Mouse (Mus musculus) forebrain, embryonic 15.5 days (tissue): ENCODE data around the gene Cars. TPM values are rescaled to one million over a fixed set of nuclear protein-coding genes. Genes with fewer than 3 reads are reported as not detected.
"Not testable (repeated sequence)": the region's sequence is repeated elsewhere in the genome, so short reads cannot be mapped to it uniquely, and the experiment has no call there.

ENCODE experiments used
- ATAC-seq: fragments of 200-750 bp; cut with Nextera tagmentation; replicated peaks from 2 replicates; pipeline ENCODE4 v1.8.0; 2017; ENCODE audit warnings: mild to moderate bottlenecking, moderate TSS enrichment, moderate library complexity
- H3K27ac ChIP-seq: fragments of 300-500 bp; sonication (generic); replicated peaks from 2 replicates; pipeline ENCODE4 v1.5.1; 2015; ENCODE audit warnings: mild to moderate bottlenecking, inconsistent platforms
- H3K27me3 ChIP-seq: fragments of 300-500 bp; sonication (generic); 2 replicates; pipeline ENCODE4 v1.6.1; 2015; ENCODE audit warnings: inconsistent platforms
- H3K36me3 ChIP-seq: fragments of 300-500 bp; sonication (generic); 2 replicates; pipeline ENCODE4 v1.6.1; 2015; ENCODE audit warnings: mild to moderate bottlenecking, inconsistent platforms
- H3K4me1 ChIP-seq: fragments of 300-500 bp; sonication (generic); 2 replicates; pipeline ENCODE4 v1.6.1; 2015; ENCODE audit warnings: inconsistent platforms
- H3K4me2 ChIP-seq: fragments of 300-500 bp; sonication (generic); replicated peaks from 2 replicates; pipeline ENCODE4 v1.6.1; 2015; ENCODE audit warnings: mild to moderate bottlenecking, inconsistent platforms
- H3K4me3 ChIP-seq: fragments of 300-500 bp; sonication (generic); 2 replicates; pipeline ENCODE4 v1.5.1; 2015; ENCODE audit warnings: mild to moderate bottlenecking, inconsistent platforms
- H3K9ac ChIP-seq: fragments of 300-500 bp; sonication (generic); replicated peaks from 2 replicates; pipeline ENCODE4 v1.6.1; 2015; ENCODE audit warnings: mild to moderate bottlenecking, inconsistent platforms
- H3K9me3 ChIP-seq: fragments of 300-500 bp; sonication (generic); 2 replicates; pipeline ENCODE4 v1.6.1; 2016; ENCODE audit warnings: inconsistent platforms
- WGBS: fragments of 180-500 bp; shearing (Covaris S2); methylation state at CpG from one replicate; pipeline ENCODE4 v1.1.7; 2015; ENCODE audit warnings: mixed read lengths; 5-methylcytosine and 5-hydroxymethylcytosine counted together
- polyA plus RNA-seq: library from polyadenylated mRNA; unstranded; fragments of >200 nt; fragmentation: Nextera tagmentation; extraction: Ambion mirVana; gene quantifications from 2 replicates; pipeline ENCODE4 v1.2.1, GENCODE M21; 2015

The Cars gene
- 70.1 and 73.0 TPM in 2 replicates for polyA plus RNA-seq

GRCm38 (mm10) chr7:143599428-143600230 is at the start of gene Cars:
Gene Cars (minus strand): TSS chr7:143600090.
- peak within 1 kb of the TSS; percentile 74 for H3K27ac ChIP-seq
- peak within 1 kb of the TSS; percentile 97 for H3K9ac ChIP-seq
- H3K36me3 ChIP-seq, result no peaks in the 10 kb centered on the region
- no peaks in the 10 kb centered on the region for H3K27me3 ChIP-seq
- H3K9me3 ChIP-seq, result no peaks in the 10 kb centered on the region
- H3K4me2 ChIP-seq, result peak within 1 kb of the TSS; percentile 86
- peaks cover 27% of the 10 kb centered on the region for H3K4me1 ChIP-seq
- 1% methylated on average over 35 of the region's 35 CpGs for WGBS
- ATAC-seq, result peak; percentile 99
- peak within 1 kb of the TSS; percentile 97 for H3K4me3 ChIP-seq

- peak within 1 kb of the TSS; percentile 82 for H3K4me2 ChIP-seq
- H3K9ac ChIP-seq, result peak within 1 kb of the TSS; percentile 63
- no peaks in the 10 kb centered on the region for H3K36me3 ChIP-seq
- peak; percentile 100 for ATAC-seq
- no peaks in the 10 kb centered on the region for H3K9me3 ChIP-seq
- WGBS, result 2% methylated on average over 39 of the region's 39 CpGs
- no peaks in the 10 kb centered on the region for H3K27me3 ChIP-seq
- no peak within 1 kb of the TSS for H3K27ac ChIP-seq
- peak within 1 kb of the TSS; percentile 80 for H3K4me3 ChIP-seq
- no peaks in the 10 kb centered on the region for H3K4me1 ChIP-seq
Observed at GRCm38 (mm10) chr7:143649034-143649768, 49.3 kb upstream of the Cars start, which contains the start of gene Tnfrsf22. Gene Tnfrsf22 (minus strand): TSS chr7:143649661.

GRCm38 (mm10) chr7:143643949-143644348 is 44.1 kb upstream of the Cars start:
- not testable (repeated sequence) for ATAC-seq, H3K36me3 ChIP-seq, H3K9me3 ChIP-seq, H3K4me1 ChIP-seq, H3K9ac ChIP-seq, H3K4me3 ChIP-seq, H3K4me2 ChIP-seq, H3K27ac ChIP-seq, H3K27me3 ChIP-seq
- WGBS, result 96% methylated on average over 2 of the region's 2 CpGs

GRCm38 (mm10) chr7:143636674-143637073 is 36.8 kb upstream of the Cars start:
- H3K4me2 ChIP-seq, result no peak overlapping the region
- no peak for ATAC-seq
- WGBS, result 94% methylated on average over 1 of the region's 1 CpGs
- H3K36me3 ChIP-seq, result no peaks in the 10 kb centered on the region
- no peaks in the 10 kb centered on the region for H3K4me1 ChIP-seq
- no peak overlapping the region for H3K4me3 ChIP-seq
- no peaks in the 10 kb centered on the region for H3K9me3 ChIP-seq
- no peaks in the 10 kb centered on the region for H3K27me3 ChIP-seq
- H3K27ac ChIP-seq, result no peak overlapping the region
- no peak overlapping the region for H3K9ac ChIP-seq

GRCm38 (mm10) chr7:143631503-143631902 is 31.6 kb upstream of the Cars start:
- Histone ChIP-seq H3K4me1 (no peaks in the 10 kb centered on the region), H3K4me2 (no peak overlapping the region), H3K9me3 (no peaks in the 10 kb centered on the region), H3K4me3 (no peak overlapping the region), H3K36me3 (no peaks in the 10 kb centered on the region), H3K9ac (no peak overlapping the region), H3K27ac (no peak overlapping the region), H3K27me3 (no peaks in the 10 kb centered on the region)
- ATAC-seq, result no peak
- WGBS, result 73% methylated on average over 2 of the region's 2 CpGs

GRCm38 (mm10) chr7:143629501-143629900 is 29.6 kb upstream of the Cars start:
- WGBS, result 72% methylated on average over 1 of the region's 1 CpGs
- H3K4me2 ChIP-seq, result no peak overlapping the region
- no peak overlapping the region for H3K27ac ChIP-seq
- no peaks in the 10 kb centered on the region for H3K27me3 ChIP-seq
- no peaks in the 10 kb centered on the region for H3K36me3 ChIP-seq
- H3K4me3 ChIP-seq, result no peak overlapping the region
- no peak overlapping the region for H3K9ac ChIP-seq
- ATAC-seq, result no peak
- H3K4me1 ChIP-seq, result no peaks in the 10 kb centered on the region
- H3K9me3 ChIP-seq, result no peaks in the 10 kb centered on the region

GRCm38 (mm10) chr7:143628540-143628939 is 28.6 kb upstream of the Cars start, which contains the start of gene Tnfrsf26:
Gene Tnfrsf26 (minus strand): TSS chr7:143628722.
- Histone ChIP-seq H3K27ac (no peak within 1 kb of the TSS), H3K4me3 (no peak within 1 kb of the TSS), H3K4me1 (no peaks in the 10 kb centered on the region), H3K9ac (no peak within 1 kb of the TSS), H3K9me3 (no peaks in the 10 kb centered on the region), H3K27me3 (no peaks in the 10 kb centered on the region), H3K4me2 (no peak within 1 kb of the TSS), H3K36me3 (no peaks in the 10 kb centered on the region)
- WGBS, result 91% methylated on average over 1 of the region's 1 CpGs
- no peak for ATAC-seq

- no peaks in the 10 kb centered on the region for H3K4me1 ChIP-seq
- H3K36me3 ChIP-seq, result no peaks in the 10 kb centered on the region
- H3K9me3 ChIP-seq, result no peaks in the 10 kb centered on the region
- WGBS, result 61% methylated on average over 10 of the region's 10 CpGs
- ATAC-seq, result no peak
- no peak overlapping the region for H3K4me3 ChIP-seq
- H3K27ac ChIP-seq, result no peak overlapping the region
- no peak overlapping the region for H3K9ac ChIP-seq
- H3K4me2 ChIP-seq, result no peak overlapping the region
- no peaks in the 10 kb centered on the region for H3K27me3 ChIP-seq
Observed at GRCm38 (mm10) chr7:143627555-143628286, 27.8 kb upstream of the Cars start.

GRCm38 (mm10) chr7:143626178-143626577 is 26.3 kb upstream of the Cars start:
- Histone ChIP-seq H3K4me1 (no peaks in the 10 kb centered on the region), H3K9me3 (no peaks in the 10 kb centered on the region), H3K27me3 (no peaks in the 10 kb centered on the region), H3K9ac (no peak overlapping the region), H3K27ac (no peak overlapping the region), H3K4me2 (no peak overlapping the region), H3K4me3 (no peak overlapping the region), H3K36me3 (no peaks in the 10 kb centered on the region)
- no peak for ATAC-seq
- WGBS, result 74% methylated on average over 2 of the region's 2 CpGs

- 72% methylated on average over 5 of the region's 5 CpGs for WGBS
- no peak overlapping the region for H3K9ac ChIP-seq
- H3K27me3 ChIP-seq, result no peaks in the 10 kb centered on the region
- H3K9me3 ChIP-seq, result no peaks in the 10 kb centered on the region
- no peak overlapping the region for H3K4me3 ChIP-seq
- no peaks in the 10 kb centered on the region for H3K36me3 ChIP-seq
- H3K4me2 ChIP-seq, result no peak overlapping the region
- no peak for ATAC-seq
- no peak overlapping the region for H3K27ac ChIP-seq
- H3K4me1 ChIP-seq, result no peaks in the 10 kb centered on the region
Observed at GRCm38 (mm10) chr7:143625151-143625550, 25.3 kb upstream of the Cars start.

- ATAC-seq, result no peak
- H3K4me1 ChIP-seq, result no peaks in the 10 kb centered on the region
Observed at GRCm38 (mm10) chr7:143624561-143624960, 24.7 kb upstream of the Cars start.

GRCm38 (mm10) chr7:143620951-143621350 is 21.1 kb upstream of the Cars start:
- 41% methylated on average over 1 of the region's 1 CpGs for WGBS
- no peaks in the 10 kb centered on the region for H3K36me3 ChIP-seq

More at GRCm38 (mm10) chr7:143624561-143624960, 24.7 kb upstream of the Cars start:
- Histone ChIP-seq H3K9me3 (no peaks in the 10 kb centered on the region), H3K27me3 (no peaks in the 10 kb centered on the region), H3K27ac (no peak overlapping the region), H3K4me2 (no peak overlapping the region), H3K4me3 (no peak overlapping the region), H3K36me3 (no peaks in the 10 kb centered on the region), H3K9ac (no peak overlapping the region)
- WGBS, result 84% methylated on average over 3 of the region's 3 CpGs

More at GRCm38 (mm10) chr7:143620951-143621350, 21.1 kb upstream of the Cars start:
- Histone ChIP-seq H3K4me1 (no peaks in the 10 kb centered on the region), H3K9ac (no peak overlapping the region), H3K27me3 (no peaks in the 10 kb centered on the region), H3K4me3 (no peak overlapping the region), H3K9me3 (no peaks in the 10 kb centered on the region), H3K4me2 (no peak overlapping the region), H3K27ac (no peak overlapping the region)
- no peak for ATAC-seq
